ENCODE assay signal across 16 mouse cellular contexts in the genomic region with DNA sequence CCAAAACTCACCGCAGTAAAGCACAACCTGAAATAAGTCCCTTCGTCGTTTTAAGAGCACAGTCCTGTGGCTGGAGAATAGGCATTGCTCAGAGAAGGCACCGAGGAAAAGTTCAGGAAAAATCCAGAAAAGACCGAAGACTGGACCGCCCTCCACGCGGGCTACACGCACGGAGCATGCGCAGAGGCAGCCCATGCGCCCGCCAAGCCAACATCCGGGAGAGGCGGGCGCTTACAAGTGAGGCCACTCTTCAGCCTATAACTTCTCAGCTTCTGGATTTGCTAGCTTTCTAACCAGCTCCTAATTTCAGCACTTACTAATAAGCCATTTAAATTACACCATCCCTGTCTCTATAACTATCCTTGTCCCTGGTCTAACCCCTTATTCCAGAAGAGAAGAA.
A peak's percentile ranks its signal among the peaks of the same experiment; 100 is the strongest.
DNase-seq lines count a peak whose midpoint lies in the region.
"Had no signal": no experiment of that assay in that cellular context is flagged by ENCODE, and none has a peak within 500 bp of the region (broad histone marks: within the 10 kb centered on the region; RNA-seq: fewer than 3 reads in every experiment).

No protein-coding gene starts in this region.

- intact Hi-C loops in heart, postnatal 36 days (cut with DNase I): no loop called here

- DNase-seq in heart, adult 11 months: peak; percentile 55
- no peak for DNase-seq in heart, postnatal 36 days
- DNase-seq in R1 (ENCODE audit: low read depth, low spot score): peak; percentile 15
- DNase-seq in testis, postnatal 14 days (ENCODE audit: low spot score): peak; percentile 61
- DNase-seq in thymus, postnatal 10 days (ENCODE audit: low spot score in 2 of 2): no peak
- DNase-seq: adrenal gland, adult 8-10 months; adrenal gland, postnatal 14 days; adrenal gland, postnatal 36 days; B cell, adult 2 months; cerebellum, adult 11 months; cerebellum, adult 18-20 months; cerebellum, adult 8-10 months; cerebellum, adult 9-11 months; cerebellum, postnatal 14 days; cerebellum, postnatal 36 days; embryo, embryonic 11 days had no signal

Comparison
In these comparisons a context has a peak if more than half of its experiments do, and no peak if none do; other contexts are left out.
1. DNase-seq: peak in heart, adult 11 months (single experiment), R1 (single experiment) and testis, postnatal 14 days (single experiment); none in heart, postnatal 36 days (0 of 2) and thymus, postnatal 10 days (0 of 2).